In the genomic region with DNA sequence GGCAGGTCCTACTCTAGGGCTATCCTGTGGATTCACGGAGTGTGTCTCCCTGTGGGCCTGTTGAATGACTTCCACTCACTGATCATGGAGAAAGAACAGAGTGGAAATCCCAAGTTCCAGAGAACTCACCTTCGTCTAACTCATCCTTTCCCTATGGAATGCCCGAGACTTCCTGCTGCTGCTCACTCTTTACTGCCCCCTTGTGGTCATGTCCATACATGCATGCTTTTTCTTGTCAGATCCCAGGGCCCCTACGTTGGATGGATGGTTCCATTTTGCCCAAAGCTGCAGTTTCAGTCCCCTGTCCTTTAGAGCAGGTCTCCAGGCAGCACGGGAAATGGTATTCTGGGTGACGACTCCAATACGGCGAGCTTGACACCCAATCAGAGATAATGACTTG, we compare ENCODE assay signal across 8 mouse cellular contexts. TPM values are rescaled to one million over a fixed set of nuclear protein-coding genes. Genes with fewer than 3 reads are reported as not detected.
DNase-seq lines count a peak whose midpoint lies in the region; ATAC-seq and TF ChIP-seq lines count a peak whose summit lies in the region.

No protein-coding gene starts in this region.

- H3K4me2 ChIP-seq in heart, embryonic 12.5 days, result no peak overlapping the region
- no peak overlapping the region for H3K4me2 ChIP-seq in midbrain, postnatal 0 days (ENCODE audit: low read depth, low read length, poor library complexity, severe bottlenecking)

- H3K36me3 ChIP-seq in heart, embryonic 12.5 days, result peaks cover 46% of the 10 kb centered on the region
- H3K36me3 ChIP-seq in embryonic facial prominence, embryonic 10.5 days (replicated peaks), result peaks cover 54% of the 10 kb centered on the region
- H3K36me3 ChIP-seq in midbrain, postnatal 0 days (ENCODE audit: insufficient read depth, low read length), result peaks cover 29% of the 10 kb centered on the region

- H3K9ac ChIP-seq in heart, embryonic 12.5 days, result no peak overlapping the region
- no peak overlapping the region for H3K9ac ChIP-seq in midbrain, postnatal 0 days (replicated peaks; ENCODE audit: low read length, poor library complexity, severe bottlenecking)

- DNase-seq in heart, adult 11 months, result peak; percentile 96
- peak; percentile 81 for DNase-seq in adrenal gland, adult 2 months
- DNase-seq in embryonic facial prominence, embryonic 10.5 days (ENCODE audit: low spot score), result peak; percentile 81
- DNase-seq in induced T-regulatory cell, adult 2 months (ENCODE audit: low read depth), result peak; percentile 87
- DNase-seq in left cerebral cortex, postnatal 25 days (ENCODE audit: low spot score in 2 of 2), result peak; percentile 76 to 79
- peak; percentile 76 for DNase-seq in midbrain, postnatal 0 days (ENCODE audit: low spot score)
- DNase-seq in testis, postnatal 10 days (ENCODE audit: low spot score), result peak; percentile 86

- no peak overlapping the region; the same call in 1 of the 2 replicates for H3K27ac ChIP-seq in heart, embryonic 12.5 days (ENCODE audit: poor library complexity, severe bottlenecking)
- H3K27ac ChIP-seq in embryonic facial prominence, embryonic 10.5 days (replicated peaks), result no peak overlapping the region
- H3K27ac ChIP-seq in midbrain, postnatal 0 days (ENCODE audit: low read depth, low read length), result no peak overlapping the region

- 9% methylated on average over 8 of the region's 8 CpGs for WGBS in heart, embryonic 12.5 days
- WGBS in embryonic facial prominence, embryonic 10.5 days, result 12% methylated on average over 8 of the region's 8 CpGs
- 12% methylated on average over 8 of the region's 8 CpGs for WGBS in midbrain, postnatal 0 days

- H3K4me3 ChIP-seq in heart, embryonic 12.5 days, result no peak overlapping the region
- peak overlapping the region; percentile 16; the same call in 1 of the 2 replicates for H3K4me3 ChIP-seq in embryonic facial prominence, embryonic 10.5 days
- no peak overlapping the region for H3K4me3 ChIP-seq in midbrain, postnatal 0 days (ENCODE audit: low read depth, low read length)

- TF ChIP-seq CTCF in midbrain, postnatal 0 days (IDR thresholded peaks at IDR 0.05), result peak; percentile 98

- H3K4me1 ChIP-seq in heart, embryonic 12.5 days (replicated peaks), result peaks cover 14% of the 10 kb centered on the region
- peaks cover 23% of the 10 kb centered on the region for H3K4me1 ChIP-seq in embryonic facial prominence, embryonic 10.5 days
- H3K4me1 ChIP-seq in midbrain, postnatal 0 days (ENCODE audit: insufficient read depth, low read length), result peaks cover 4% of the 10 kb centered on the region; the same call in 1 of the 2 replicates

- no peaks in the 10 kb centered on the region for H3K27me3 ChIP-seq in heart, embryonic 12.5 days (replicated peaks)
- H3K27me3 ChIP-seq in embryonic facial prominence, embryonic 10.5 days (replicated peaks; ENCODE audit: low read depth, poor library complexity, severe bottlenecking), result no peaks in the 10 kb centered on the region
- no peaks in the 10 kb centered on the region for H3K27me3 ChIP-seq in midbrain, postnatal 0 days (ENCODE audit: insufficient read depth, low read length)

- no peaks in the 10 kb centered on the region for H3K9me3 ChIP-seq in heart, embryonic 12.5 days (replicated peaks)
- H3K9me3 ChIP-seq in embryonic facial prominence, embryonic 10.5 days, result no peaks in the 10 kb centered on the region
- no peaks in the 10 kb centered on the region for H3K9me3 ChIP-seq in midbrain, postnatal 0 days (ENCODE audit: low read length)

- intact Hi-C loops in left cerebral cortex, postnatal 25 days (cut with DNase I), result no loop called here

- no peak for ATAC-seq in heart, embryonic 12.5 days (ENCODE audit: insufficient number of reproducible peaks, low FRiP score)
- ATAC-seq in midbrain, postnatal 0 days (ENCODE audit: low FRiP score), result no peak

RNA-seq across cellular contexts. Expression of gene Rplp0, which starts 3.0 kb away (rescaled TPM):
- 949 and 971 TPM in 2 replicates for polyA plus RNA-seq in heart, embryonic 12.5 days (2016; fragmentation: Nextera tagmentation; extraction: Ambion mirVana)
- total RNA-seq in adrenal gland, adult 2 months (2021), result 100 to 1,000 TPM; 758 to 884 TPM
- 1,163 and 1,198 TPM in 2 replicates for polyA plus RNA-seq in adrenal gland, adult 2 months (2012; rRNA removed)
- 1,413 and 1,489 TPM in 2 replicates for polyA plus RNA-seq in embryonic facial prominence, embryonic 10.5 days (2016; fragmentation: Nextera tagmentation; extraction: Ambion mirVana)
- total RNA-seq in left cerebral cortex, postnatal 25 days (2021), result 100 to 1,000 TPM; 208 to 218 TPM
- total RNA-seq in midbrain, postnatal 0 days (2014; rRNA removed), result 1,612 and 1,828 TPM in 2 replicates
- 779 and 814 TPM in 2 replicates for polyA plus RNA-seq in midbrain, postnatal 0 days (2015; fragmentation: Nextera tagmentation; extraction: Ambion mirVana)

RNA-seq across cellular contexts. Expression of gene Gcn1l1, which starts 8.8 kb away (rescaled TPM):
- polyA plus RNA-seq in heart, embryonic 12.5 days (2016; fragmentation: Nextera tagmentation; extraction: Ambion mirVana), result 43.1 and 47.0 TPM in 2 replicates
- 10 to 100 TPM; 48.6 to 51.1 TPM for total RNA-seq in adrenal gland, adult 2 months (2021)
- 41.2 and 49.4 TPM in 2 replicates for polyA plus RNA-seq in adrenal gland, adult 2 months (2012; rRNA removed)
- 65.0 and 65.1 TPM in 2 replicates for polyA plus RNA-seq in embryonic facial prominence, embryonic 10.5 days (2016; fragmentation: Nextera tagmentation; extraction: Ambion mirVana)
- total RNA-seq in left cerebral cortex, postnatal 25 days (2021), result 10 to 100 TPM; 61.4 to 75.7 TPM
- total RNA-seq in midbrain, postnatal 0 days (2014; rRNA removed), result 72.9 and 75.1 TPM in 2 replicates
- polyA plus RNA-seq in midbrain, postnatal 0 days (2015; fragmentation: Nextera tagmentation; extraction: Ambion mirVana), result 24.7 and 26.6 TPM in 2 replicates

RNA-seq across cellular contexts. Expression of gene Pxn, which starts 49.7 kb away (rescaled TPM):
- polyA plus RNA-seq in heart, embryonic 12.5 days (2016; fragmentation: Nextera tagmentation; extraction: Ambion mirVana), result 41.1 and 41.7 TPM in 2 replicates
- 10 to 100 TPM; 39.4 to 47.2 TPM for total RNA-seq in adrenal gland, adult 2 months (2021)
- polyA plus RNA-seq in adrenal gland, adult 2 months (2012; rRNA removed), result 66.9 and 67.5 TPM in 2 replicates
- 50.3 and 50.6 TPM in 2 replicates for polyA plus RNA-seq in embryonic facial prominence, embryonic 10.5 days (2016; fragmentation: Nextera tagmentation; extraction: Ambion mirVana)
- 10 to 100 TPM; 19.9 to 21.0 TPM for total RNA-seq in left cerebral cortex, postnatal 25 days (2021)
- total RNA-seq in midbrain, postnatal 0 days (2014; rRNA removed), result 34.6 and 39.4 TPM in 2 replicates
- 15.3 and 15.9 TPM in 2 replicates for polyA plus RNA-seq in midbrain, postnatal 0 days (2015; fragmentation: Nextera tagmentation; extraction: Ambion mirVana)
